Mouse (Mus musculus): Measurements from ENCODE around the gene Jmjd1c. TPM values are rescaled to one million over a fixed set of nuclear protein-coding genes. Genes with fewer than 3 reads are reported as not detected.

The Jmjd1c gene
- total RNA-seq, 1 experiment = 93.0 TPM

- no peak overlapping the region for H3K4me3 ChIP-seq (ENCODE audit: insufficient read depth in 1 of 2, low read depth in 1 of 2, low read length in 2 of 2, poor library complexity in 1 of 2, severe bottlenecking in 1 of 2)
- no peak for DNase-seq (ENCODE audit: low read depth, low spot score)
- peak overlapping the region; percentile 20; the same call in 1 of the 2 replicates for H3K9ac ChIP-seq (ENCODE audit: insufficient read depth, low read depth, low read length, poor library complexity, severe bottlenecking)
- peak overlapping the region; percentile 18; the same call in 1 of the 2 replicates for H3K27ac ChIP-seq (ENCODE audit: insufficient read depth, low read depth, low read length, poor library complexity, severe bottlenecking)
- no peaks in the 10 kb centered on the region for H3K9me3 ChIP-seq (ENCODE audit: control insufficient read depth, insufficient read depth, low read depth, low read length)
- peaks cover 21 to 36% of the 10 kb centered on the region in 2 experiments for H3K4me1 ChIP-seq (ENCODE audit: control insufficient read depth in 2 of 2, insufficient read depth in 2 of 2, low read length in 2 of 2, poor library complexity in 1 of 2)
- TF ChIP-seq MAFK (IDR thresholded peaks at IDR 0.05; ENCODE audit: insufficient read depth, low read depth, low read length) (no peak), CHD2 (IDR thresholded peaks at IDR 0.05; ENCODE audit: low read depth, low read length) (no peak), HCFC1 (IDR thresholded peaks at IDR 0.05; ENCODE audit: borderline replicate concordance, insufficient read depth, low read length) (no peak), ZNF384 (IDR thresholded peaks at IDR 0.05; ENCODE audit: low read depth, low read length) (no peak), ZC3H11A (IDR thresholded peaks at IDR 0.05; ENCODE audit: borderline replicate concordance, low read depth, low read length) (no peak)
- H3K36me3 ChIP-seq (ENCODE audit: control insufficient read depth, insufficient read depth, low read length, poor library complexity, severe bottlenecking) = peaks cover 9% of the 10 kb centered on the region; the same call in 1 of the 2 replicates
- in situ Hi-C loops (cut with MboI; ENCODE audit: low sequenced_read_pairs in 2 of 2, unreplicated experiment in 2 of 2) = no loop called here
Observed at GRCm38 (mm10) chr10:67115115-67115514, 19.2 kb downstream of the Jmjd1c start.

- Histone ChIP-seq H3K9ac (ENCODE audit: insufficient read depth, low read depth, low read length, poor library complexity, severe bottlenecking) (peak overlapping the region; percentile 20; the same call in 1 of the 2 replicates), H3K4me3 (ENCODE audit: insufficient read depth in 1 of 2, low read depth in 1 of 2, low read length in 2 of 2, poor library complexity in 1 of 2, severe bottlenecking in 1 of 2) (no peak overlapping the region), H3K4me1 (ENCODE audit: control insufficient read depth in 2 of 2, insufficient read depth in 2 of 2, low read length in 2 of 2, poor library complexity in 1 of 2) (peaks cover 18 to 35% of the 10 kb centered on the region in 2 experiments), H3K9me3 (ENCODE audit: control insufficient read depth, insufficient read depth, low read depth, low read length) (no peaks in the 10 kb centered on the region), H3K36me3 (ENCODE audit: control insufficient read depth, insufficient read depth, low read length, poor library complexity, severe bottlenecking) (peaks cover 9% of the 10 kb centered on the region; the same call in 1 of the 2 replicates), H3K27ac (ENCODE audit: insufficient read depth, low read depth, low read length, poor library complexity, severe bottlenecking) (no peak overlapping the region; the same call in 1 of the 2 replicates)
- TF ChIP-seq MAFK (IDR thresholded peaks at IDR 0.05; ENCODE audit: insufficient read depth, low read depth, low read length) = no peak
- TF ChIP-seq HCFC1 (IDR thresholded peaks at IDR 0.05; ENCODE audit: borderline replicate concordance, insufficient read depth, low read length) = no peak
- no peak for TF ChIP-seq ZNF384 (IDR thresholded peaks at IDR 0.05; ENCODE audit: low read depth, low read length)
- in situ Hi-C loops (cut with MboI; ENCODE audit: low sequenced_read_pairs in 2 of 2, unreplicated experiment in 2 of 2) = no loop called here
- no peak for DNase-seq (ENCODE audit: low read depth, low spot score)
Observed at GRCm38 (mm10) chr10:67115666-67116091, 19.8 kb downstream of the Jmjd1c start.

DNA sequence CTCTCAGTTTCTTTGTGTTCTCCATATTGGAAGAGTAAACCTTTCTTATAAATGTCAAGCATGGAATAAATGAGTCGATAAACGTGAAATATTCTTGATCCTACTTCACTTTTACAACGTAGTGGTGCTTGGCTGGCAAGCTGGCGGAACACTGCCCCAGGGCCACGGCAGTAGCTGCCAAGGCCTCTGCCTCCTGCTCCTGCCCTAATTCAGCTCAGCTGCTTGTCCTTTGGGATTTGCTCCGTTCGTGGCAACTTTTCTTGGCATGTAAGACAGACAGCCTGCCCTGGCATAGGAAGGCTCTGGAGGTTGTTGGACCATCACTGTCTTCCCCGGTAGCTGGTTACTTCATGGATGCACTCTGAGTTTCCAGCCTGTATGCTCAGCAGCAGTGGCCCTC, 20.3 kb downstream of the Jmjd1c start:
- Histone ChIP-seq H3K4me1 (ENCODE audit: control insufficient read depth in 2 of 2, insufficient read depth in 2 of 2, low read length in 2 of 2, poor library complexity in 1 of 2) (peaks cover 18 to 31% of the 10 kb centered on the region in 2 experiments), H3K27ac (ENCODE audit: insufficient read depth, low read depth, low read length, poor library complexity, severe bottlenecking) (no peak overlapping the region), H3K4me3 (ENCODE audit: insufficient read depth in 1 of 2, low read depth in 1 of 2, low read length in 2 of 2, poor library complexity in 1 of 2, severe bottlenecking in 1 of 2) (no peak overlapping the region), H3K36me3 (ENCODE audit: control insufficient read depth, insufficient read depth, low read length, poor library complexity, severe bottlenecking) (peaks cover 9% of the 10 kb centered on the region; the same call in 1 of the 2 replicates), H3K9me3 (ENCODE audit: control insufficient read depth, insufficient read depth, low read depth, low read length) (no peaks in the 10 kb centered on the region), H3K9ac (ENCODE audit: insufficient read depth, low read depth, low read length, poor library complexity, severe bottlenecking) (no peak overlapping the region; the same call in 1 of the 2 replicates)
- in situ Hi-C loops (cut with MboI; ENCODE audit: low sequenced_read_pairs in 2 of 2, unreplicated experiment in 2 of 2) = no loop called here
- TF ChIP-seq ZNF384 (IDR thresholded peaks at IDR 0.05; ENCODE audit: low read depth, low read length) (no peak), MAFK (IDR thresholded peaks at IDR 0.05; ENCODE audit: insufficient read depth, low read depth, low read length) (no peak), CHD2 (IDR thresholded peaks at IDR 0.05; ENCODE audit: low read depth, low read length) (no peak), HCFC1 (IDR thresholded peaks at IDR 0.05; ENCODE audit: borderline replicate concordance, insufficient read depth, low read length) (no peak), ZC3H11A (IDR thresholded peaks at IDR 0.05; ENCODE audit: borderline replicate concordance, low read depth, low read length) (no peak)
- no peak for DNase-seq (ENCODE audit: low read depth, low spot score)

DNA sequence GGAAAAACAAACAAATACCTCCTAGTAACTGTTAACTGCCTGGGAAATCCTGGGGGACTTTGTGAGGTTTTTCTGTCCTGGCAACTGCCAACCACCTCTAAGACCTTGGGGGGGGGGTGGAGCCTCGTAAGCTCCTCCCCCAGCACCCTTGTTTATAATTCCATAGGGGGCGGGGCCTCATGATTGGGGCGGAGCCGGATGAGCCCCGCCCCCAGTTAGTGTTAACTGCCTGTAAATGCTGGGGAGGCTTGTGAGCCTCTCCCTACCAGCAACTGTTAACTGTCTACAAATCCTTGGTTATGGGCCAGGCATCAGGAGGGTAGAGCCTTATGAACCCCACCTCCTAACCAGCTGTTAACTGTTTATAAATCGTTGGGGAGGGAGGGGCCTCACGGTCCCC, 23.4 kb downstream of the Jmjd1c start:
- peaks cover 6% of the 10 kb centered on the region; the same call in 1 of the 2 replicates for H3K36me3 ChIP-seq (ENCODE audit: control insufficient read depth, insufficient read depth, low read length, poor library complexity, severe bottlenecking)
- no peak overlapping the region for H3K27ac ChIP-seq (ENCODE audit: insufficient read depth, low read depth, low read length, poor library complexity, severe bottlenecking)
- H3K4me1 ChIP-seq (ENCODE audit: control insufficient read depth in 2 of 2, insufficient read depth in 2 of 2, low read length in 2 of 2, poor library complexity in 1 of 2) = peaks cover 15 to 23% of the 10 kb centered on the region in 2 experiments
- no peaks in the 10 kb centered on the region for H3K9me3 ChIP-seq (ENCODE audit: control insufficient read depth, insufficient read depth, low read depth, low read length)
- no peak overlapping the region for H3K4me3 ChIP-seq (ENCODE audit: insufficient read depth in 1 of 2, low read depth in 1 of 2, low read length in 2 of 2, poor library complexity in 1 of 2, severe bottlenecking in 1 of 2)
- no peak overlapping the region for H3K9ac ChIP-seq (ENCODE audit: insufficient read depth, low read depth, low read length, poor library complexity, severe bottlenecking)
- no peak for DNase-seq (ENCODE audit: low read depth, low spot score)
- TF ChIP-seq MAFK (IDR thresholded peaks at IDR 0.05; ENCODE audit: insufficient read depth, low read depth, low read length) = no peak
- TF ChIP-seq ZNF384 (IDR thresholded peaks at IDR 0.05; ENCODE audit: low read depth, low read length) = no peak
- no peak for TF ChIP-seq CHD2 (IDR thresholded peaks at IDR 0.05; ENCODE audit: low read depth, low read length)
- TF ChIP-seq HCFC1 (IDR thresholded peaks at IDR 0.05; ENCODE audit: borderline replicate concordance, insufficient read depth, low read length) = no peak
- no peak for TF ChIP-seq ZC3H11A (IDR thresholded peaks at IDR 0.05; ENCODE audit: borderline replicate concordance, low read depth, low read length)
- in situ Hi-C loops (cut with MboI; ENCODE audit: low sequenced_read_pairs in 2 of 2, unreplicated experiment in 2 of 2) = no loop called here
